Mouse (Mus musculus) MEL (cell line): ENCODE data around the gene Ednra. TPM values are rescaled to one million over a fixed set of nuclear protein-coding genes. Genes with fewer than 3 reads are reported as not detected.

ENCODE experiments used
- DNase-seq: peaks from one replicate; pipeline ENCODE4 v3.0.0; 2011; ENCODE audit warnings: low read depth, low spot score
- H3K27ac ChIP-seq: 2 replicates; pipeline ENCODE4 v1.5.1; 2012; ENCODE audit warnings: low read depth, mild to moderate bottlenecking, control low read depth, low read length, moderate library complexity; ENCODE audit not compliant: control insufficient read depth
- H3K27me3 ChIP-seq, 2 experiments: fragments of 150-350 bp in 1 of 2; sonication (generic) in 1 of 2; 2 replicates each; pipeline ENCODE4 v1.6.1; 2012; ENCODE audit warnings: low read length in 2 of 2, mild to moderate bottlenecking in 2 of 2, improper control_type of control experiment in 1 of 2, moderate library complexity in 1 of 2; ENCODE audit not compliant: insufficient read depth in 2 of 2, control insufficient read depth in 1 of 2
- H3K36me3 ChIP-seq, 2 experiments: 2 replicates each; pipeline ENCODE4 v1.6.1; 2012 to 2014; ENCODE audit warnings: low read length in 2 of 2, improper control_type of control experiment in 1 of 2, inconsistent platforms in 1 of 2, mild to moderate bottlenecking in 1 of 2; ENCODE audit not compliant: insufficient read depth in 2 of 2, control insufficient read depth in 1 of 2
- H3K4me1 ChIP-seq, 2 experiments: fragments of 150-350 bp in 1 of 2; sonication (generic) in 1 of 2; 2 replicates each; pipeline ENCODE4 v1.6.1; 2012; ENCODE audit warnings: low read length in 2 of 2, improper control_type of control experiment in 1 of 2, mild to moderate bottlenecking in 1 of 2; ENCODE audit not compliant: insufficient read depth in 2 of 2, control insufficient read depth in 1 of 2
- H3K4me3 ChIP-seq, 2 experiments: fragments of 150-350 bp in 1 of 2; sonication (generic) in 1 of 2; 2 replicates each; pipeline ENCODE4 v1.5.1; 2012; ENCODE audit warnings: low read depth in 2 of 2, low read length in 2 of 2, mild to moderate bottlenecking in 2 of 2, moderate library complexity in 2 of 2, control low read depth in 1 of 2, improper control_type of control experiment in 1 of 2; ENCODE audit not compliant: control insufficient read depth in 1 of 2, insufficient read depth in 1 of 2
- H3K79me2 ChIP-seq: 2 replicates; pipeline ENCODE4 v1.6.1; 2012; ENCODE audit warnings: mild to moderate bottlenecking, low read length, moderate library complexity; ENCODE audit not compliant: control insufficient read depth, poor library complexity, insufficient read depth
- H3K9ac ChIP-seq: 2 replicates; pipeline ENCODE4 v1.6.1; 2012; ENCODE audit warnings: low read depth, mild to moderate bottlenecking, control low read depth, low read length, moderate library complexity; ENCODE audit not compliant: control insufficient read depth, poor library complexity, severe bottlenecking
- H3K9me3 ChIP-seq: fragments of 150-350 bp; sonication (generic); replicated peaks from 2 replicates; pipeline ENCODE4 v1.6.1; 2012; ENCODE audit warnings: mild to moderate bottlenecking, low read length, improper control_type of control experiment, moderate library complexity; ENCODE audit not compliant: insufficient read depth
- CHD2 ChIP-seq: IDR thresholded peaks from 2 replicates; pipeline ENCODE4 v1.6.1; 2011; ENCODE audit warnings: low read length, improper control_type of control experiment
- E2F4 ChIP-seq: IDR thresholded peaks from 2 replicates; pipeline ENCODE4 v1.6.1; 2011; ENCODE audit warnings: low read depth, low read length, improper control_type of control experiment, borderline replicate concordance
- ELF1 ChIP-seq: IDR thresholded peaks from 2 replicates; pipeline ENCODE4 v1.6.1; 2014; ENCODE audit warnings: low read depth, mild to moderate bottlenecking, inconsistent platforms, low read length, improper control_type of control experiment, moderate library complexity
- GABPA ChIP-seq: IDR thresholded peaks from 2 replicates; pipeline ENCODE4 v1.6.1; 2012; ENCODE audit warnings: low read depth, mild to moderate bottlenecking, inconsistent platforms, low read length, improper control_type of control experiment, moderate library complexity
- GATA1 ChIP-seq: IDR thresholded peaks from 2 replicates; pipeline ENCODE4 v1.6.1; 2011; ENCODE audit warnings: low read depth, low read length, improper control_type of control experiment
- HCFC1 ChIP-seq: IDR thresholded peaks from 2 replicates; pipeline ENCODE4 v1.6.1; 2012; ENCODE audit warnings: low read depth, mild to moderate bottlenecking, inconsistent platforms, low read length, improper control_type of control experiment, moderate library complexity
- MAFK ChIP-seq: IDR thresholded peaks from 2 replicates; pipeline ENCODE4 v1.6.1; 2011; ENCODE audit warnings: low read depth, mild to moderate bottlenecking, low read length, improper control_type of control experiment, borderline replicate concordance
- MAX ChIP-seq: IDR thresholded peaks from 2 replicates; pipeline ENCODE4 v1.6.1; 2011; ENCODE audit warnings: low read length, improper control_type of control experiment
- MAZ ChIP-seq: IDR thresholded peaks from 2 replicates; pipeline ENCODE4 v1.6.1; 2012; ENCODE audit warnings: low read depth, mild to moderate bottlenecking, inconsistent platforms, low read length, improper control_type of control experiment
- MXI1 ChIP-seq: IDR thresholded peaks from 2 replicates; pipeline ENCODE4 v1.6.1; 2011; ENCODE audit warnings: mild to moderate bottlenecking, low read depth, low read length, improper control_type of control experiment
- MYC ChIP-seq: IDR thresholded peaks from 2 replicates; pipeline ENCODE4 v1.6.1; 2011; ENCODE audit warnings: low read depth, mild to moderate bottlenecking, low read length, improper control_type of control experiment, moderate library complexity
- NELFE ChIP-seq: IDR thresholded peaks from 2 replicates; pipeline ENCODE4 v1.6.1; 2011; ENCODE audit warnings: low read depth, low read length, improper control_type of control experiment
- POLR2A ChIP-seq, 2 experiments: IDR thresholded peaks; 2 replicates each; pipeline ENCODE4 v1.6.1; 2011 to 2012; ENCODE audit warnings: low read length in 2 of 2, mild to moderate bottlenecking in 2 of 2, control low read depth in 1 of 2, improper control_type of control experiment in 1 of 2, low read depth in 1 of 2, moderate library complexity in 1 of 2; ENCODE audit not compliant: control insufficient read depth in 1 of 2, insufficient read depth in 1 of 2, poor library complexity in 1 of 2
- POLR2AphosphoS2 ChIP-seq: IDR thresholded peaks from 2 replicates; pipeline ENCODE4 v1.6.1; 2011; ENCODE audit warnings: low read length, improper control_type of control experiment
- POLR2AphosphoS5 ChIP-seq: IDR thresholded peaks from 2 replicates; pipeline ENCODE4 v1.6.1; 2012; ENCODE audit warnings: low read depth, borderline replicate concordance, mild to moderate bottlenecking, inconsistent platforms, low read length, moderate library complexity, mixed read lengths
- RAD21 ChIP-seq: IDR thresholded peaks from 2 replicates; pipeline ENCODE4 v1.6.1; 2011; ENCODE audit warnings: mild to moderate bottlenecking, low read depth, low read length, improper control_type of control experiment
- RCOR1 ChIP-seq: IDR thresholded peaks from 2 replicates; pipeline ENCODE4 v1.6.1; 2012; ENCODE audit warnings: low read depth, mild to moderate bottlenecking, inconsistent platforms, low read length, improper control_type of control experiment
- SIN3A ChIP-seq: IDR thresholded peaks from 2 replicates; pipeline ENCODE4 v1.6.1; 2012; ENCODE audit warnings: low read length, improper control_type of control experiment, inconsistent platforms
- SMC3 ChIP-seq: IDR thresholded peaks from 2 replicates; pipeline ENCODE4 v1.6.1; 2011; ENCODE audit warnings: low read depth, low read length, improper control_type of control experiment
- TAL1 ChIP-seq: IDR thresholded peaks from 2 replicates; pipeline ENCODE4 v1.6.1; 2012; ENCODE audit warnings: mild to moderate bottlenecking, inconsistent platforms, low read length, moderate library complexity, mixed read lengths
- TCF12 ChIP-seq: IDR thresholded peaks from 2 replicates; pipeline ENCODE4 v1.6.1; 2014; ENCODE audit warnings: low read depth, mild to moderate bottlenecking, inconsistent platforms, low read length, improper control_type of control experiment, moderate library complexity
- UBTF ChIP-seq: IDR thresholded peaks from 2 replicates; pipeline ENCODE4 v1.6.1; 2012; ENCODE audit warnings: low read depth, mild to moderate bottlenecking, inconsistent platforms, low read length, improper control_type of control experiment, moderate library complexity, borderline replicate concordance; ENCODE audit not compliant: insufficient read depth
- USF1 ChIP-seq: IDR thresholded peaks from 2 replicates; pipeline ENCODE4 v1.6.1; 2014; ENCODE audit warnings: low read depth, mild to moderate bottlenecking, inconsistent platforms, low read length, improper control_type of control experiment, moderate library complexity
- ZKSCAN1 ChIP-seq: IDR thresholded peaks from 2 replicates; pipeline ENCODE4 v1.6.1; 2012; ENCODE audit warnings: low read depth, mild to moderate bottlenecking, inconsistent platforms, low read length, improper control_type of control experiment, moderate library complexity
- ZMIZ1 ChIP-seq: IDR thresholded peaks from 2 replicates; pipeline ENCODE4 v1.6.1; 2012; ENCODE audit warnings: low read depth, mild to moderate bottlenecking, inconsistent platforms, low read length, improper control_type of control experiment, moderate library complexity
- polyA plus RNA-seq, 2 experiments: library from polyadenylated mRNA; stranded (reverse) in 1 of 2; unstranded in 1 of 2; fragments of >175 nt in 1 of 2; fragments of >200 nt in 1 of 2; gene quantifications; 2 replicates each; pipeline versions ENCODE4 v1.2.1 to v1.2.4; 2012; ENCODE audit warnings: low replicate concordance in 2 of 2, low read depth in 1 of 2; ENCODE audit not compliant: insufficient read length in 2 of 2, insufficient read depth in 1 of 2, missing spikeins in 1 of 2
- total RNA-seq: library from RNA; depleted of rRNA; stranded (reverse); fragments of 300-350 nt; gene quantifications from 2 replicates; pipeline ENCODE4 v1.2.3, GENCODE M21; 2012

Gene Ednra
- total and polyA plus RNA-seq, 3 experiments = not detected

- Histone ChIP-seq H3K27ac (no peak overlapping the region), H3K4me1 (no peaks in the 10 kb centered on the region), H3K27me3 (no peaks in the 10 kb centered on the region), H3K4me3 (no peak overlapping the region), H3K79me2 (no peaks in the 10 kb centered on the region), H3K36me3 (no peaks in the 10 kb centered on the region), H3K9me3 (no peaks in the 10 kb centered on the region), H3K9ac (no peak overlapping the region)
- TF ChIP-seq MAZ (no peak), RCOR1 (no peak), HCFC1 (no peak), GABPA (no peak), UBTF (no peak), MYC (no peak), NELFE (no peak), ZKSCAN1 (no peak)
- no peak for DNase-seq
Observed at GRCm38 (mm10) chr8:77723018-77723417, 1.2 kb downstream of the Ednra start.

- no peak overlapping the region for H3K4me3 ChIP-seq
- no peak for DNase-seq
- no peaks in the 10 kb centered on the region for H3K4me1 ChIP-seq
- H3K9me3 ChIP-seq = no peaks in the 10 kb centered on the region
- H3K36me3 ChIP-seq = no peaks in the 10 kb centered on the region
- no peak overlapping the region for H3K27ac ChIP-seq
- no peak for TF ChIP-seq POLR2A (IDR thresholded peaks at IDR 0.05; ENCODE audit: control insufficient read depth in 1 of 2, insufficient read depth in 1 of 2, low read depth in 1 of 2, low read length in 2 of 2, poor library complexity in 1 of 2)
- TF ChIP-seq SMC3 = no peak
- no peak for TF ChIP-seq USF1
- TF ChIP-seq MYC = no peak
- no peak for TF ChIP-seq MAZ
- TF ChIP-seq POLR2AphosphoS5 = no peak
- TF ChIP-seq ELF1 = no peak
- TF ChIP-seq ZMIZ1 = no peak
- TF ChIP-seq MAFK = no peak
- TF ChIP-seq RAD21 = no peak
- no peak for TF ChIP-seq GATA1
- no peak for TF ChIP-seq TAL1
- no peak for TF ChIP-seq MAX
- no peak for TF ChIP-seq TCF12
- no peak for TF ChIP-seq UBTF
- no peak for TF ChIP-seq SIN3A
- TF ChIP-seq E2F4 = no peak
- no peak for TF ChIP-seq CHD2
- no peak for TF ChIP-seq MXI1
- no peak for TF ChIP-seq POLR2AphosphoS2
- no peaks in the 10 kb centered on the region for H3K27me3 ChIP-seq
- no peak overlapping the region for H3K9ac ChIP-seq
- no peaks in the 10 kb centered on the region for H3K79me2 ChIP-seq
Observed at GRCm38 (mm10) chr8:77718933-77719332, 5.3 kb downstream of the Ednra start.
